Mouse (Mus musculus) lung, adult 2 months (tissue): ENCODE data around the gene Phgdh.

Source experiments
- CTCF ChIP-seq: fragments of 200-500 bp; IDR thresholded peaks from 2 replicates; pipeline ENCODE4 v1.5.1; 2011; ENCODE audit warnings: mild to moderate bottlenecking, low read length, control low read depth; ENCODE audit not compliant: insufficient read depth
- POLR2A ChIP-seq: fragments of 200-500 bp; IDR thresholded peaks from 2 replicates; pipeline ENCODE4 v1.6.1; 2011; ENCODE audit warnings: low read depth, mild to moderate bottlenecking, control low read depth, low read length, borderline replicate concordance; ENCODE audit errors: extremely low read depth

DNA sequence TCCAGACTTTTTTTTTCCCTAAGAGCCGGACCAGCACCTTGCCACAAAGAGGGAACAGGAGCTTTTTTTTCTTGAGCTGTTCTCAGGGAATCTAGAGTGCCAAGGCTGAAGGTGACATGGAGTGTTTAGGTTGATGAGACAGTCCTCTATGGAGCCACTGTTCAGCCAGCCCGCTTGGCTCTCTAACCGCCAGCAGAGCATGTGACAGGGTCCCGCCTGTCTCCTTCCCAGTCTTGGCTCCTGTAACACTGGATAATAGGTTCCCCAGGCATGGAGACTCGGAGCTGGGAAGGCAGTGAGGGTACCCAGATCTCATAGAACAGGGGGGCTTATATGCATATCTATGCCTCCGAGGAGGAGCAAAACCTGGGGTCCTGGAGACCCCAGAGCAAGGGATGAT is 31.2 kb downstream of the Phgdh start:
- no peak for TF ChIP-seq POLR2A
- no peak for TF ChIP-seq CTCF
